Mouse (Mus musculus): ENCODE data around the gene Ssh3.

Gene Ssh3

GRCm38 (mm10) chr19:4244775-4245174 lies 24.2 kb downstream of the Ssh3 start:
- no peak for DNase-seq (ENCODE audit: low spot score)

DNA sequence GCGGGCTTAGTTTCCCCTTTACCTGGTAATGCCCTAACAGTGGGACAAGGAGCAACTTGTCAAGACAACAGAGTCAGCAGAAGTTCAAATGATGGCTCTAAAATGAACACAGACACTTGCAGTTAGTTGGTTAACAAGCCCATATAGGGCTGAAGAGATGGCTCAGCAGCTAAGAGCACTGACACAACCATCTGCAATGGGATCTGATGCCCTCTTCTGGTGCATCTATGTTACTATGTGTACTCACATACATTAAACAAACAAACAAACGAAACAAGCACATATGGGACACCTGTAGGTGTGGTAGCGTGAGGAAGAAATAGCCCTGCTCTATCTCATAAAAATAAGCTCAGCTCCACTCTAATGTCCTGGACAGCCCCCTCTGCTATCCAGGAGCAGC lies 26.6 kb downstream of the Ssh3 start:
- no peak for DNase-seq (ENCODE audit: low spot score)

- no peak for DNase-seq (ENCODE audit: low spot score)
Measured at GRCm38 (mm10) chr19:4240247-4240668, 28.7 kb downstream of the Ssh3 start.

DNA sequence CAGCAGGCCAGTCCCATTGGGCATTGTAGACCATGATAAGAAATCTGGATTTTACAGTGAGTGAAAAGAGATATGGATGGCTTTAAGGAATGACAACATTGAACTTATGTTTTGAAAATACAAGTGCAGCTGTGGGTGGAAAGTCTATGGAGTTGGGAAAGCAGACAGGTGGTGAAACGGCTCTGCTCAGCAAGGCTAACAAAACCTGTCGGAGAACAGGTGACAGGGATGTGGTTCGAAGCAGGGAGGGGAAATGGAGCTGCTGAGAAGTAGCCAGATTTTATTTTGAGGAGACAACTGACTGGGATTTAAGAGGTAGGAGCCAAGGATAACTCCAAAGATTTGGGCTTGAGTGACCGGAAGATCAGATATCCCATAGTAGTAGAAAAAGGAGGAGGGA lies 34.4 kb downstream of the Ssh3 start:
- no peak for DNase-seq (ENCODE audit: low spot score)

GRCm38 (mm10) chr19:4232651-4233050 lies 36.3 kb downstream of the Ssh3 start:
- DNase-seq (ENCODE audit: low spot score) = no peak

GRCm38 (mm10) chr19:4232186-4232572 lies 36.8 kb downstream of the Ssh3 start:
- peak; percentile 47 for DNase-seq (ENCODE audit: low spot score)

DNA sequence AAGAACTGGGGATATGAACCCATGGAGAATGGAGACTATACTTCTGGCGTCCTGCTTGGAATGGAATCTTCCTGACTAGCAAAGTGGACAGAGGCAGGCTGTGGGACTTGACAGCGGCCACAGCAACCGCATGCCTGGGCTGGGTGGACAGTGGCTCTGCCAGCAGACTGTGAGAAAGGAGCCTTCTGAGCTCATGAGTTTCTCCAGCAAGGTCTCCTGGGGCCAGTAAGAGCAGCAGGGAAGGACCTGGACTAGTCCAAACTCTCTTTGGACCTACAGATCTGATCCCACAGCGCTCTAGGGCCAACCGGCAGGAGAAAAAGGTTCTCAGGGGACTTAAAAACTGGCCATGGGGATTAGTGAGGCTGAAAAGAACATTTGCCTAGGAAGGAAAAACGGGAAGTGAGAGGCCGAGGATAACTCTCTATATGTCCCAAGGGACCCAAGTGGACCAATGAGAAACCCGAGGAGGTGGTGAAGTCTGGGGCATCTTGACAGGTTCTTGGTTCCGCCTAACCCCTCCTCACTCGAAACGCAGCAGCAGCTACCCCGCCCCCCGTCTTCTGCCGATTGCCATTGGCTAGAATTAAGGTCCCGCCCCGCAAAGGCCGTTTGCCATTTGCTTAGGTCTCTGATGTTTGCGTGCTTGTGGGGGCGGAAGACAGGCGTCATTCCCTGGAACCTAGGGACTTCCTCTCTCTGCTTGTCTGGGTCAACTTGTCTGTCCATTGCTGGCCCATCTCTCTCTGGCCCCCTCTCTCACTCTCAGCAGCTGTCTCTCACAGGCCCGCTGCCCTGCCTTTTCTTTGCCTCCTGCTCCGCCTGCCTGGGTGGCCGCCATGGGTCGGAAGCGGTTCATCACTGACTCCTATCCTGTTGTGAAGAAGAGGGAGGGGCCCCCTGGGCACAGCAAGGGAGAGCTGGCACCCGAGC lies 37.5 kb downstream of the Ssh3 start, which contains the start of gene Pold4:
TSS of gene Pold4 (plus strand) at position 647 of the 933 bp plus-strand sequence.
- peak; percentile 90 for DNase-seq (ENCODE audit: low spot score)

- DNase-seq (ENCODE audit: low spot score) = no peak
Measured at GRCm38 (mm10) chr19:4230415-4230814, 38.6 kb downstream of the Ssh3 start.

- DNase-seq (ENCODE audit: low spot score) = no peak
Measured at GRCm38 (mm10) chr19:4229451-4230076, 39.4 kb downstream of the Ssh3 start.

DNA sequence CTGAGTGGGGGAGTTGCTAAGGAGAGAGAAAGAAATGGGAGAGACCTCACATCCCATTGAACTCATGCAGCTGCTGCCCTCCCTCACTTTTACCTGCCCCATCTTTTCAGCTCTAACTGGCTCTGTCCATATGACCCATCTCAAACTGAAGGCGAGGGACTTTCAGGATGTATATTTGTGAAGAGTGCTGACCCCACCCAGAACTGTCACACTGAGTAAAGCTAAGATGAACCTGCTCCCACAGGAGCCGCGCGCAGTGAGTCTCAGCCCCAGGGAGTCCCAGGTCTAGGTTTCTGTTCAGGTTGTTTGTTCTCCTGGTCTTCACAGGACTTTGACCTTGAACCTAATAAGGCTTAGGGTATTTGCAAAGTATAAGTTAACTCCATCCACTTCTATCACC lies 40.1 kb downstream of the Ssh3 start:
- DNase-seq (ENCODE audit: low spot score) = no peak

DNA sequence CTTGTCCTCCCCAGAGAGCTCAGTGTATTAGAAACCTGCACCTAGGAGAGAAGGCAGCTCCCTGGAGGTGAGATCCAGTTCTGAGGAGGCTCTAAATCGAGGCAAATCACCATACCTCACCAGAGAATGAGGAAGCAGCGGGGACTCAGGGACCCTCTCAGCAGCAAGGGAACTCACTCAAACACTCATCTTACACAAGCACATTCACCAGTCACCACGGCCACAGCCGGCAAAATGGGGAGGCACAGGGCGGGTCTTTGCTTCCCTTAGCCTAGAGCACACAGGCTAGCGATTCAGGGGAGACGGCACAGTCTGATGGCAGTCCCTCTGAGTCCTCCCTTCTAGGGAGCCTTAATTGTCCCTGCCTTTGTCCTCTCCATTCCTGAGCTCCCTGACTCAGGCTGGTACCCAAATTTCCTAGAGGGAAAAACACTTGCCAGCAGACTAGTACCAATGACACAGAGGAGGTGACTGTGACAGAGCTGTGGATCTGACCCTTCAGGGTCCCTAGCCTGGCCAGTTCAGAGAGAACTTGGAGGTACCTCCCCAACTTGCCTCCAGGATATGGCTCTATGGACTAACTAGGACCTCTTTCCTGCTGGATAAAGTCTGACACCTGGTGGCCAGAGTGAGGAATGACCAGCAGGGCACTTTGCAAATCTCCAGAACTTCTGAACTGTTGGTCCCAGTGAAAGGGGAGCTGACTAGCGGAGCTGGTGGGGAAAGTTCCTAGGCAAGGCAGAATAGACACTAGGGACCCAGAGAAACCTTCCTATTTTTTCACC lies 40.9 kb downstream of the Ssh3 start:
- peak; percentile 80 for DNase-seq (ENCODE audit: low spot score)

- no peak for DNase-seq (ENCODE audit: low spot score)
Measured at GRCm38 (mm10) chr19:4227446-4227845, 41.5 kb downstream of the Ssh3 start.

GRCm38 (mm10) chr19:4226779-4227178 lies 42.2 kb downstream of the Ssh3 start:
- DNase-seq (ENCODE audit: low spot score) = no peak

DNA sequence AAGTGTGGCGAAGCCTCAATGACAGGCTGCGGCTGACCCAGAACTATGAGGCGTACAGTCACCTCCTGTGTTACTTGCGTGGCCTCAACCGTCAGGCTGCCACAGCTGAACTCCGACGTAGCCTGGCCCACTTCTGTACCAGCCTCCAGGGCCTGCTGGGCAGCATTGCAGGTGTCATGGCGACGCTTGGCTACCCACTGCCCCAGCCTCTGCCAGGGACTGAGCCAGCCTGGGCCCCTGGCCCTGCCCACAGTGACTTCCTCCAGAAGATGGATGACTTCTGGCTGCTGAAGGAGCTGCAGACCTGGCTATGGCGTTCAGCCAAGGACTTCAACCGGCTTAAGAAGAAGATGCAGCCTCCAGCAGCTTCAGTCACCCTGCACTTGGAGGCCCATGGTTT lies 46.8 kb downstream of the Ssh3 start:
- peak; percentile 61 for DNase-seq (ENCODE audit: low spot score)

DNA sequence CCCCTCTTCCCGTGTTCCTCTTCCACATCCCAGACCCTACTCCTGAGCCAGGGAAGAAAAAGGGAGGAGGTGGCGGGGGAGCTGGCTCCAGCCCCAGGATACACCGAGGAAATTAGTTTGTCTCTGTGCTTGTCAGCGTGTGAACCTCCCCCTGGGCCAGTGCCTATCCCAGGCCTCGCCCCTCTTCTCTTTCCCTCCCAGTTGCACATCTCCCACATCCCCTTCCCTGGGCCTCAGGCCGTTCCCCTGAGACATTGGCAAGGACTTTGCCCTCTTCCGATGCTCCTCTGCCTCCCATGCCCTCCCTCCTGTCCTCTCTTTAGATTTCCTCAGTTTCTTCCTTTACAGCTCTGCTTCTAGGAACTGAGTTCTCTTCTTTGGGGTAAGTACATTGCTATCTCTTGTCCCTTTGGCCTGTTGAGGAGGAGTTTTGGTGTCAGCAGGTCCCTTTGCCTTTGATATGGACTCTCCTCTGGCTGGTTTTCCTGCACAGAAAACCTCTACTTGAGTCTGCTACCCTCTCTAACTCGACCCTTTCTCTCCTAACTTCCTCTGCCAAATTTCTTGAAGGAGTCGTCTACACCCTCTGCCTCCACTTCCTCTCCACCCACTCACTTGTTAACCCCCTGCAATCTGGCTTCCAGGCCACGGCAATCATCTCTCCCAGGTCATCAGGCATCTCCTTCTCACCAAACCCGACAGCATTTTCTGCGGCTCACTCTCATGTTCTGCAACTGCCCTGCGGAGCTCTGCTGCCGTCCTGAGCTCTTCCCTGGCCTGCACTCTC lies 47.8 kb downstream of the Ssh3 start:
- peak; percentile 52 for DNase-seq (ENCODE audit: low spot score)

- no peak for DNase-seq (ENCODE audit: low spot score)
Measured at GRCm38 (mm10) chr19:4220416-4220815, 48.6 kb downstream of the Ssh3 start.

GRCm38 (mm10) chr19:4219943-4220342 lies 49.0 kb downstream of the Ssh3 start:
- DNase-seq (ENCODE audit: low spot score) = no peak

- DNase-seq (ENCODE audit: low spot score) = no peak
Measured at GRCm38 (mm10) chr19:4218784-4219183, 50.2 kb downstream of the Ssh3 start.

DNA sequence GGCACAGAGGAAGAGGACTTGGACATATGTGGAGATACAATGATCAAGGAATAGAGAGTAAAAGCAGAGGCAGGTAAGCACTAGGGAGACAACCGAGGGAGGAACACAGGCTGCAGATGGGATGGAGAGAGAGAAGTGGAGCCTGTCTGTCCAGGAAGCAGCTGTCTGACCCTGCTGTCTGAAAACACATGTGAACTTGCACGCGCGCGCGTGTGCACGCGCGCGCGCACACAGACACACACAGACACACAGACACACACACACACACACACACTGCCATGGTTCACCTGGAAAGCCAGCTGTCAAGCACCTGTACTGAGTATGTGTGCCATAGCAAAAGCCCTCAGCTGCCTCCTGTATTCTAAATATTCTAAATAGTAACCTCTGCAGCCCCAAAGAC lies 50.7 kb downstream of the Ssh3 start:
- no peak for DNase-seq (ENCODE audit: low spot score)

DNA sequence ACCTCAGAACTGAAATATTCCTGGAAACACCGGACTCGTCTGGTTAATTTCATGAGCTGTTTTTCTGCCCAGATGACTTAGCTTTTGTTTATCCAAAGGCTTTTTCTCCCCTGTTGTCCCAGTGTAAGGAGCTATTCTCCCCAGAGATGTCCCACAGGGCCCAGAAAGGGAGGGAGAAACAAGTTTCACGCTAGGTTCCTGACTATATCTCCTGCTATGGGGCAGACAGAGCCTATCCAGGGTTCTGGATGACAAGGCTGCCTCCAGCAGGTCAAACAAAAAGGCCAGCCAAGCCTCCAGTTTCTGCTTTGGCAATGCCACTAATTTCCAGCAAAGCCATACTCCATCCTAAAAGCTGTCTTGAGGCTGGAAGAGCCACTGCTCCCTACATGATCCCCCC lies 51.1 kb downstream of the Ssh3 start:
- DNase-seq (ENCODE audit: low spot score) = no peak

GRCm38 (mm10) chr19:4217140-4217539 lies 51.8 kb downstream of the Ssh3 start:
- no peak for DNase-seq (ENCODE audit: low spot score)

All from MN1 (cell line).